Mouse (Mus musculus) heart, embryonic 16.5 days (tissue): Measurements from ENCODE around the gene Hbs1l. TPM values are rescaled to one million over a fixed set of nuclear protein-coding genes. Genes with fewer than 3 reads are reported as not detected.

Source experiments
- ATAC-seq: fragments of 200-750 bp; cut with Nextera tagmentation; replicated peaks from 2 replicates; pipeline ENCODE4 v1.8.0; 2017; ENCODE audit warnings: moderate number of reproducible peaks; ENCODE audit not compliant: insufficient read depth, low FRiP score; ENCODE audit errors: extremely low read depth
- H3K27ac ChIP-seq: fragments of 300-500 bp; sonication (generic); 2 replicates; pipeline ENCODE4 v1.5.1; 2014; ENCODE audit warnings: mild to moderate bottlenecking, low read length, control low read depth, moderate library complexity
- H3K27me3 ChIP-seq: fragments of 300-500 bp; sonication (generic); 2 replicates; pipeline ENCODE4 v1.6.1; 2014; ENCODE audit warnings: low read length, mixed read lengths; ENCODE audit not compliant: control insufficient read depth, insufficient read depth
- H3K36me3 ChIP-seq: fragments of 300-500 bp; sonication (generic); 2 replicates; pipeline ENCODE4 v1.6.1; 2014; ENCODE audit not compliant: control insufficient read depth, insufficient read depth
- H3K4me1 ChIP-seq: fragments of 300-500 bp; sonication (generic); 2 replicates; pipeline ENCODE4 v1.6.1; 2014; ENCODE audit warnings: low read length, mixed read lengths; ENCODE audit not compliant: control insufficient read depth, insufficient read depth
- H3K4me2 ChIP-seq: fragments of 300-500 bp; sonication (generic); 2 replicates; pipeline ENCODE4 v1.6.1; 2014; ENCODE audit warnings: low read depth, mild to moderate bottlenecking, control low read depth, low read length
- H3K4me3 ChIP-seq: fragments of 300-500 bp; sonication (generic); 2 replicates; pipeline ENCODE4 v1.5.1; 2014; ENCODE audit warnings: mild to moderate bottlenecking, control low read depth, low read length
- H3K9ac ChIP-seq: fragments of 300-500 bp; sonication (generic); 2 replicates; pipeline ENCODE4 v1.6.1; 2014; ENCODE audit warnings: low read length, control low read depth
- H3K9me3 ChIP-seq: fragments of 300-500 bp; sonication (generic); replicated peaks from 2 replicates; pipeline ENCODE4 v1.6.1; 2016; ENCODE audit warnings: low read length; ENCODE audit not compliant: control insufficient read depth
- WGBS: fragments of 180-500 bp; shearing (Covaris S2); extraction: QIAGEN DNeasy Blood & Tissue Kit; methylation state at CpG from one replicate; pipeline ENCODE4 v1.1.7; 2014; 5-methylcytosine and 5-hydroxymethylcytosine counted together
- polyA plus RNA-seq: library from polyadenylated mRNA; unstranded; fragments of >200 nt; fragmentation: Nextera tagmentation; extraction: Ambion mirVana; gene quantifications from 2 replicates; pipeline ENCODE4 v1.2.1, GENCODE M21; 2015

Gene Hbs1l
- polyA plus RNA-seq, 1 experiment from 2014 or later, result 73.1 TPM

- H3K9ac ChIP-seq, result peak overlapping the region; percentile 74
- 0 out of 2 replicates have a peak, but pooled peaks have one; percentile 4 for ATAC-seq
Observed at GRCm38 (mm10) chr10:21295397-21295758, 401 bp upstream of the Hbs1l start.

GRCm38 (mm10) chr10:21298972-21299371, 3.2 kb downstream of the Hbs1l start:
- H3K27me3 ChIP-seq, result no peaks in the 10 kb centered on the region
- H3K27ac ChIP-seq, result no peak overlapping the region
- H3K4me2 ChIP-seq, result no peak overlapping the region
- no peak overlapping the region for H3K9ac ChIP-seq
- no peaks in the 10 kb centered on the region for H3K9me3 ChIP-seq
- peaks cover 10% of the 10 kb centered on the region; the same call in 1 of the 2 replicates for H3K36me3 ChIP-seq
- WGBS, result 87% methylated on average over 2 of the region's 2 CpGs
- no peak for ATAC-seq
- peaks cover 12% of the 10 kb centered on the region for H3K4me1 ChIP-seq
- H3K4me3 ChIP-seq, result no peak overlapping the region

More at GRCm38 (mm10) chr10:21295397-21295758, 401 bp upstream of the Hbs1l start:
- H3K36me3 ChIP-seq, result peaks cover 4% of the 10 kb centered on the region; the same call in 1 of the 2 replicates
- WGBS, result 44% methylated on average over 4 of the region's 4 CpGs
- H3K4me2 ChIP-seq, result peak overlapping the region; percentile 64
- no peaks in the 10 kb centered on the region for H3K27me3 ChIP-seq
- no peaks in the 10 kb centered on the region for H3K9me3 ChIP-seq
- peak overlapping the region; percentile 99 for H3K4me3 ChIP-seq
- peaks cover 12% of the 10 kb centered on the region for H3K4me1 ChIP-seq
- H3K27ac ChIP-seq, result no peak overlapping the region

GRCm38 (mm10) chr10:21301822-21302221, 6.0 kb downstream of the Hbs1l start:
- ATAC-seq, result no peak
- no peaks in the 10 kb centered on the region for H3K27me3 ChIP-seq
- WGBS, result 81% methylated on average over 7 of the region's 7 CpGs
- peaks cover 24% of the 10 kb centered on the region; the same call in 1 of the 2 replicates for H3K36me3 ChIP-seq
- no peak overlapping the region for H3K4me3 ChIP-seq
- no peaks in the 10 kb centered on the region for H3K9me3 ChIP-seq
- peaks cover 8% of the 10 kb centered on the region for H3K4me1 ChIP-seq
- no peak overlapping the region for H3K9ac ChIP-seq
- no peak overlapping the region for H3K27ac ChIP-seq
- H3K4me2 ChIP-seq, result no peak overlapping the region

- no peak for ATAC-seq
Observed at GRCm38 (mm10) chr10:21304672-21305632, 9.2 kb downstream of the Hbs1l start.

GRCm38 (mm10) chr10:21313732-21314131, 18.0 kb downstream of the Hbs1l start:
- 82% methylated on average over 4 of the region's 4 CpGs for WGBS
- ATAC-seq, result no peak
- Histone ChIP-seq H3K36me3 (peaks cover 13% of the 10 kb centered on the region), H3K27me3 (no peaks in the 10 kb centered on the region), H3K4me2 (no peak overlapping the region), H3K4me3 (no peak overlapping the region), H3K27ac (no peak overlapping the region), H3K9me3 (no peaks in the 10 kb centered on the region), H3K4me1 (no peaks in the 10 kb centered on the region), H3K9ac (no peak overlapping the region)

More at GRCm38 (mm10) chr10:21304672-21305632, 9.2 kb downstream of the Hbs1l start:
- no peaks in the 10 kb centered on the region for H3K27me3 ChIP-seq
- H3K9me3 ChIP-seq, result no peaks in the 10 kb centered on the region
- 58% methylated on average over 11 of the region's 11 CpGs for WGBS
- peak overlapping the region; percentile 27; the same call in 1 of the 2 replicates for H3K27ac ChIP-seq
- no peak overlapping the region for H3K4me3 ChIP-seq
- no peak overlapping the region for H3K9ac ChIP-seq
- H3K36me3 ChIP-seq, result peaks cover 24% of the 10 kb centered on the region; the same call in 1 of the 2 replicates
- no peak overlapping the region for H3K4me2 ChIP-seq
- H3K4me1 ChIP-seq, result no peaks in the 10 kb centered on the region

GRCm38 (mm10) chr10:21316123-21316522, 20.3 kb downstream of the Hbs1l start:
- ATAC-seq, result no peak
- Histone ChIP-seq H3K36me3 (peaks cover 13% of the 10 kb centered on the region), H3K4me1 (no peaks in the 10 kb centered on the region), H3K4me2 (no peak overlapping the region), H3K9me3 (no peaks in the 10 kb centered on the region), H3K4me3 (no peak overlapping the region), H3K27me3 (no peaks in the 10 kb centered on the region), H3K27ac (no peak overlapping the region), H3K9ac (no peak overlapping the region)
- WGBS, result 93% methylated on average over 1 of the region's 1 CpGs

- H3K27me3 ChIP-seq, result no peaks in the 10 kb centered on the region
- H3K9me3 ChIP-seq, result no peaks in the 10 kb centered on the region
- WGBS, result 95% methylated on average over 4 of the region's 4 CpGs
- ATAC-seq, result no peak
- no peak overlapping the region for H3K27ac ChIP-seq
- H3K4me1 ChIP-seq, result no peaks in the 10 kb centered on the region
- H3K4me3 ChIP-seq, result no peak overlapping the region
- peaks cover 13% of the 10 kb centered on the region for H3K36me3 ChIP-seq
- no peak overlapping the region for H3K9ac ChIP-seq
- no peak overlapping the region for H3K4me2 ChIP-seq
Observed at GRCm38 (mm10) chr10:21318250-21318649, 22.5 kb downstream of the Hbs1l start.

- 82% methylated on average over 1 of the region's 1 CpGs for WGBS
- no peak for ATAC-seq
Observed at GRCm38 (mm10) chr10:21318996-21319395, 23.2 kb downstream of the Hbs1l start.

GRCm38 (mm10) chr10:21320601-21321000, 24.8 kb downstream of the Hbs1l start:
- WGBS, result 86% methylated on average over 6 of the region's 6 CpGs
- H3K4me2 ChIP-seq, result no peak overlapping the region

More at GRCm38 (mm10) chr10:21318996-21319395, 23.2 kb downstream of the Hbs1l start:
- Histone ChIP-seq H3K27me3 (no peaks in the 10 kb centered on the region), H3K4me2 (no peak overlapping the region), H3K9me3 (no peaks in the 10 kb centered on the region), H3K36me3 (peaks cover 13% of the 10 kb centered on the region), H3K9ac (no peak overlapping the region), H3K4me3 (no peak overlapping the region), H3K4me1 (no peaks in the 10 kb centered on the region), H3K27ac (no peak overlapping the region)

More at GRCm38 (mm10) chr10:21320601-21321000, 24.8 kb downstream of the Hbs1l start:
- Histone ChIP-seq H3K27me3 (no peaks in the 10 kb centered on the region), H3K4me3 (no peak overlapping the region), H3K36me3 (peaks cover 7% of the 10 kb centered on the region), H3K27ac (no peak overlapping the region), H3K4me1 (no peaks in the 10 kb centered on the region), H3K9me3 (no peaks in the 10 kb centered on the region), H3K9ac (no peak overlapping the region)
- ATAC-seq, result no peak
